Mouse (Mus musculus): ENCODE results near the gene Rtn3. TPM values are rescaled to one million over a fixed set of nuclear protein-coding genes. Genes with fewer than 3 reads are reported as not detected.

The Rtn3 gene
- polyA plus RNA-seq, 1 experiment from 2014 or later, result 192 TPM

DNA sequence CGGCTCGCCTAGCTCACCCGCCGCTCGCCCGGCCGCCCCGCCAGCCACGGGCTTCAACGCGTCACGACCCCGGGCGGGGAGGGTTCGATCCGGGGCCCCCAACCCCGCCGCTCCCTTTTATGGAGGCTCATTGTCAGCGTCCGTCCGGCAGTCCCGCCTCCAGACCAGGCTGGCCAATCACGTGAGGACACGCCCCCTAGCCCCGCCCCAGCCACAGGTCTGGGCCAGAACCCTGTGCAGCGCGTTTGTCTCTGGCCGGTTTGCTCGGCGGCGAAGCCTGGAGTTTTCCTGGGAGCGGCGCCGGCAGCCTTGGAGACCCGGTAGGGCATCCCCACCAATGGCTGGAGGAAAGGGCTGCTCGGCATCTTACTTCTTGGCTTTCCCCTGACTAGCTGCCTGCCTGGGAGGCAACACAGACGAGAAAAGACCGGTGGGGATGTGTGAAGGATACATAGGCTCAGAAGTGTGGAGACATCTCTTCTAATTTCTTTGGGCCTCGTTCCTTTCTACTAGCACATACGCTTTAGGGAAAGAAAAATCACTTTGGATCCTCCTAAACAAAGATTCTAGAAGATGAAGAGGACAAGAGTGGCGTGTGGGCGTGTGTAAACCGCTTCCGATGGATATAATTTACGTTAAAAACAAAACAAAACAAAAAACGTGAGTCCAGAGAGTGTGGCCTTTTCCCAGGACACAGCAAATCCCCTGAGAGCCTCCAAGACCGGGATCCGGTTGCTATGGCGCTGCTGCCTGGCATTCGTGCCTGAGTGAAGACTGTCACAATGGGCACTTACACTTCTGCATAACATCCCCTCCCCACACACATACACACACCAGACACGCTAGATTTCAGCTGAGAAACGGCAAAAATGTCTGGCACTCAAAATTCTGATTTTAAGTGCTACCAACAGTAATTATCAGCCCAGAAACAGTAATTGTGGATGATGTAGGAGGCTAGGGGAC, 99.9 kb downstream of the Rtn3 start, which contains the start of gene Spindoc:
TSS of gene Spindoc (minus strand) at position 92 of the 963 bp plus-strand sequence.
- DNase-seq (ENCODE audit: low spot score), result peak; percentile 91

DNA sequence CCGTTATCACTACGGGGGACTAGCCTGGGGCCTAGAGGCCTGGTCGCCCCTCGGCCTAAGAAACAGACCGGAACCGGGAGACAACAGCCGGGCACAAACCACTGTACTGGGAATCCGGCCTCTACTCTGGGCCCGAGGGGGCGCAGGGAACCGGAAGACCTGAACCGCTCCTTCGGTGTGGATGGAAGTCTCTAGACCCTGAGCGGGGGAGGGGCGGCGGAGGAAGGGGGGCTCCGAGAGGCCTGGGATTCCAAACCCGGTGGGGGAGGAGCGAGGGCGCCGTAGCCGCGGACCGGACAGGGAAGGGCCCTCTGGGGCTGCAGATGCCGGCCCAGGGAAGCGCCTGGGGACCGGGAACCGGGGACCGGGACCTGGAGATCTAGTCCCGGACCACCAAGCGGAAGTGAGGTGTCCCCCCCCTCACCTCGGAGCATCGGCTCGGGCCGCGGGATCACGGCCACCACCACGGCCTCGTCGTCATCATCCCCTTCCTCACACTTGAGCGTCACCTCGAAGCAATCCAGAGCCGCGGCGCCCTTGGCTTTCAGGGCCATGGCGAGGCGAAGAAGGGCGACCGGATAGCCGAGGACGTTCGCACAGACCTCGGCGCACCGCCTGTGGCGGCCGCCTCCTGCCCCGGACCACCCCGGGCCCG, 100.7 kb downstream of the Rtn3 start:
- peak; percentile 70 for DNase-seq (ENCODE audit: low spot score)

DNA sequence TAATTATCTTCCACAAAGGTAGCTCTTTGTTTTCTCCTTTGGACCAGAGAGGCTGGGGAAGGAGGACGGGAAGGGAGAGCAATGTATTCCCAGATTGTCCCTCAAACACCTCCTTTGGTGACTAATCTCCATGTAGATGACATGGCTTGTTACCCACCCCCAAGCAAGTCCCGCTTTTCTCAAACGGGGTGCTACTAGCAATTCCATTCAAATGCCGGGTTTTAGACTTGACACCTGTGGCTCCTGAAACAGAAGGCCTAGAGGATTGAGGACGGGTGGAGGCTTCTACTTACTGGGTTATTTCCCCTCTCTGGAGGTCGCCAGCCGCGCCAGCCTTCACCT, 101.2 kb downstream of the Rtn3 start:
- DNase-seq (ENCODE audit: low spot score), result no peak

DNA sequence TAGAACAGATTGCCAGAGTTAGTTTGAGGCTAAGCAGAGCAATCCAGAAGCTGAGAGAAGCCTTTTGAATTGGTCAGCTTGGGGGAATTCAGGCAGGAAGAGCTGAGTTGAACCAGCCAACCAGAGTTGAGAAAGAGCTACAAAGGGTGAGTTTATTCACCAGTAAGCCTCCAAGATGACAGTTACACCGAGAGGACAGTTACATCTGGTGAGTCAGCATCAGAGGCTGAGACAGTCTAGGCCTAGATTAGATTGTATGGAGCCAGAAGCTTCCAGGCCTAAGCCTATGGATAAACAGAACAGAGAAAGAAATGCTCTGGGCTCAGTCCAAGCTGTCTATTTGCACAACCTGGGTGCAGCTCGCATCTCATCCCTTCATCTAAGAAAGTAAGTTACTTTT, 105.4 kb downstream of the Rtn3 start:
- DNase-seq (ENCODE audit: low spot score), result no peak

Small RNA genes lying within 50 kb of the gene (microRNA-seq; reads per million reads assigned to microRNA genes)
- 1.7 reads per million for gene Mir6991 (ENCODE audit: borderline number of aligned reads)

Other genes with a start within 250 kb of the Rtn3 start
- 63.9 TPM in 2 replicates for gene Naa40, start 242.1 kb downstream of the Rtn3 start, polyA plus RNA-seq (2015; fragmentation: Nextera tagmentation; extraction: Ambion mirVana)
- 7.3 and 8.1 TPM in 2 replicates for gene Rcor2, start 216.0 kb downstream of the Rtn3 start, polyA plus RNA-seq (2015; fragmentation: Nextera tagmentation; extraction: Ambion mirVana)
- gene Mark2, start 141.4 kb downstream of the Rtn3 start, polyA plus RNA-seq (2015; fragmentation: Nextera tagmentation; extraction: Ambion mirVana), result 48.1 and 65.1 TPM in 2 replicates
- 28.6 and 35.2 TPM in 2 replicates for gene Spindoc, start 100.3 kb downstream of the Rtn3 start, polyA plus RNA-seq (2015; fragmentation: Nextera tagmentation; extraction: Ambion mirVana)
- gene 2700081O15Rik, start 65.7 kb downstream of the Rtn3 start, polyA plus RNA-seq (2015; fragmentation: Nextera tagmentation; extraction: Ambion mirVana), result 5.8 and 7.1 TPM in 2 replicates
- 14.0 and 14.6 TPM in 2 replicates for gene Atl3, start 10.8 kb upstream of the Rtn3 start, polyA plus RNA-seq (2015; fragmentation: Nextera tagmentation; extraction: Ambion mirVana)
- gene Pla2g16, start 74.2 kb upstream of the Rtn3 start, polyA plus RNA-seq (2015; fragmentation: Nextera tagmentation; extraction: Ambion mirVana), result 27.1 and 28.4 TPM in 2 replicates
- gene Lgals12, start 123.9 kb upstream of the Rtn3 start, polyA plus RNA-seq (2015; fragmentation: Nextera tagmentation; extraction: Ambion mirVana), result 0.12 and 0.26 TPM in 2 replicates
- gene Hrasls5, start 129.3 kb upstream of the Rtn3 start, polyA plus RNA-seq (2015; fragmentation: Nextera tagmentation; extraction: Ambion mirVana), result 0.13 and 0.17 TPM in 2 replicates
- not detected in 2 replicates for gene Slc22a19, start 228.0 kb upstream of the Rtn3 start, polyA plus RNA-seq (2015; fragmentation: Nextera tagmentation; extraction: Ambion mirVana)

All from thymus, postnatal 0 days (tissue).